Mouse (Mus musculus): Measurements from ENCODE around the gene Fstl1. TPM values are rescaled to one million over a fixed set of nuclear protein-coding genes. Genes with fewer than 3 reads are reported as not detected.

Gene Fstl1
- polyA plus RNA-seq, 1 experiment from 2014 or later, result 641 TPM

DNA sequence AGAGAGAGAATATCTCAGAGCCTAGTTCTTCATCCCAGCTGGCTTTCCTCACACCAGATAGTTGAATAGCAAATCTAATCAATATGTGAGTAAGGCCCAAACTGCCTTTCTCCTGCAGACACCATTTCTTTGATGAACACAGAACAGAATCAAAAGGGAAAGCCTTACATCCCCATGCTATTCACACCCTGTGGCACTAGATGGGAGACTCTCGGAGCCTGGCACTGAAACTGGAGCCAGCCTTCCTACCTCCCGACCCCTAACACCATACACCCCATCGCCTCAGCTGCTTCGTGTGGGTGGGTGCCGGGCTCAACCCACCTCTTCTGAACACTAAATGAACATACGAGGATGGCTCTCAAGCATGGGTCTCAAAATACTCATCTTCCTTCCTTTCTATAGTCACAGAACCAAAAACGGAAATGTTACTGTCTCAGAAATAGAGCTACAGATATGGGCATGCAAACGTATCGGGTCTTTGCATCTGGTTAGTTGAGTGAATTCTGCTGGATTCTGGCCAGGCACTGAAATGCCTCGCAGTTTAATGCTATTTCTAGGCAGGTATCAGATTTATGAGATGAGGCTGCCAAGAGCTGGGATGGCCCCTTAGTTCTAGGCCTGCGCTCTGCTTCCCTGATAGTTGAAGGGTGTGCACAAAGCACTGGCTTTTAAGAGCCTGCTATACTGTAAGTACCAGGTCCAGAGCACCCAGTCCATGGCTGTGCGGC is 48.3 kb downstream of the Fstl1 start:
- no peak for TF ChIP-seq CTCF (IDR thresholded peaks at IDR 0.05; ENCODE audit: low read depth)
- Histone ChIP-seq H3K9me3 (replicated peaks; ENCODE audit: low read length) (no peaks in the 10 kb centered on the region), H3K27me3 (ENCODE audit: insufficient read depth, low read length) (no peaks in the 10 kb centered on the region), H3K36me3 (ENCODE audit: insufficient read depth, low read length) (peaks cover 69% of the 10 kb centered on the region), H3K4me3 (replicated peaks; ENCODE audit: low read depth, low read length) (no peak overlapping the region), H3K27ac (no peak overlapping the region), H3K9ac (ENCODE audit: low read depth, low read length) (no peak overlapping the region), H3K4me1 (replicated peaks; ENCODE audit: insufficient read depth, low read length) (no peaks in the 10 kb centered on the region), H3K4me2 (ENCODE audit: low read length) (no peak overlapping the region)
- ATAC-seq (replicated peaks; ENCODE audit: low FRiP score, low read depth) (no peak), DNase-seq (ENCODE audit: low spot score) (no peak)
- 79% methylated on average over 12 of the region's 12 CpGs for WGBS

- Histone ChIP-seq H3K4me1 (replicated peaks; ENCODE audit: insufficient read depth, low read length) (no peaks in the 10 kb centered on the region), H3K9me3 (replicated peaks; ENCODE audit: low read length) (no peaks in the 10 kb centered on the region), H3K27ac (no peak overlapping the region), H3K4me2 (ENCODE audit: low read length) (no peak overlapping the region), H3K4me3 (replicated peaks; ENCODE audit: low read depth, low read length) (no peak overlapping the region), H3K36me3 (ENCODE audit: insufficient read depth, low read length) (peaks cover 63% of the 10 kb centered on the region), H3K9ac (ENCODE audit: low read depth, low read length) (no peak overlapping the region), H3K27me3 (ENCODE audit: insufficient read depth, low read length) (no peaks in the 10 kb centered on the region)
- WGBS, result 86% methylated on average over 3 of the region's 3 CpGs
- DNase-seq (ENCODE audit: low spot score), result no peak
- no peak for TF ChIP-seq CTCF (IDR thresholded peaks at IDR 0.05; ENCODE audit: low read depth)
- no peak for ATAC-seq (replicated peaks; ENCODE audit: low FRiP score, low read depth)
Observed at GRCm38 (mm10) chr16:37826286-37826685, 49.6 kb downstream of the Fstl1 start.

DNA sequence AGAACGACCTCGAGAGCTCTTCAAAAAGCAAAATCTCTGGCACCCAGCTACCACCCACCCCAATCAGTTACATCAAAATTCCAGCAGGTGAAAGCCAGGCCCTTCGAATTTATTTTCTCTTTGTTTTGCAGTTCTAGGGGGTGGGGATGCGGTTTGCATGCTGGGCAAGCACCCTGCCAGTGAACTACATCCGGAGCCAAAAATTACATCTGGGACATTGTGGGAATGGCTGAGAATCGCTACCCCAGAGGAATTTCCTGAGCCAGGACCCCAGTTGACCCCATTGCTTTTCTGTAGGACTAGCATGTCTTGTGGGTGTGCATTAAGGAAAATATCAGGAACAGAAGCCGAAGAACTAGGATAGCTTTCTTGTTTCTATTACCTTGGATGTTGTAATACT is 54.4 kb downstream of the Fstl1 start:
- no peak for TF ChIP-seq CTCF (IDR thresholded peaks at IDR 0.05; ENCODE audit: low read depth)
- no peak overlapping the region for H3K4me2 ChIP-seq (ENCODE audit: low read length)
- H3K27ac ChIP-seq, result no peak overlapping the region
- H3K4me1 ChIP-seq (replicated peaks; ENCODE audit: insufficient read depth, low read length), result no peaks in the 10 kb centered on the region
- 66% methylated on average over 7 of the region's 7 CpGs for WGBS
- H3K36me3 ChIP-seq (ENCODE audit: insufficient read depth, low read length), result peaks cover 52% of the 10 kb centered on the region
- ATAC-seq (replicated peaks; ENCODE audit: low FRiP score, low read depth) (no peak), DNase-seq (ENCODE audit: low spot score) (no peak)
- H3K4me3 ChIP-seq (replicated peaks; ENCODE audit: low read depth, low read length), result no peak overlapping the region
- no peaks in the 10 kb centered on the region for H3K27me3 ChIP-seq (ENCODE audit: insufficient read depth, low read length)
- no peaks in the 10 kb centered on the region for H3K9me3 ChIP-seq (replicated peaks; ENCODE audit: low read length)
- H3K9ac ChIP-seq (ENCODE audit: low read depth, low read length), result no peak overlapping the region

- Histone ChIP-seq H3K27ac (no peak overlapping the region), H3K9me3 (replicated peaks; ENCODE audit: low read length) (no peaks in the 10 kb centered on the region), H3K27me3 (ENCODE audit: insufficient read depth, low read length) (no peaks in the 10 kb centered on the region), H3K9ac (ENCODE audit: low read depth, low read length) (no peak overlapping the region), H3K4me1 (replicated peaks; ENCODE audit: insufficient read depth, low read length) (no peaks in the 10 kb centered on the region), H3K4me2 (ENCODE audit: low read length) (no peak overlapping the region), H3K4me3 (replicated peaks; ENCODE audit: low read depth, low read length) (no peak overlapping the region), H3K36me3 (ENCODE audit: insufficient read depth, low read length) (peaks cover 28% of the 10 kb centered on the region)
- no peak for ATAC-seq (replicated peaks; ENCODE audit: low FRiP score, low read depth)
- DNase-seq (ENCODE audit: low spot score), result no peak
- TF ChIP-seq CTCF (IDR thresholded peaks at IDR 0.05; ENCODE audit: low read depth), result no peak
- WGBS, result 51% methylated on average over 3 of the region's 3 CpGs
Observed at GRCm38 (mm10) chr16:37837571-37837970, 60.9 kb downstream of the Fstl1 start.

DNA sequence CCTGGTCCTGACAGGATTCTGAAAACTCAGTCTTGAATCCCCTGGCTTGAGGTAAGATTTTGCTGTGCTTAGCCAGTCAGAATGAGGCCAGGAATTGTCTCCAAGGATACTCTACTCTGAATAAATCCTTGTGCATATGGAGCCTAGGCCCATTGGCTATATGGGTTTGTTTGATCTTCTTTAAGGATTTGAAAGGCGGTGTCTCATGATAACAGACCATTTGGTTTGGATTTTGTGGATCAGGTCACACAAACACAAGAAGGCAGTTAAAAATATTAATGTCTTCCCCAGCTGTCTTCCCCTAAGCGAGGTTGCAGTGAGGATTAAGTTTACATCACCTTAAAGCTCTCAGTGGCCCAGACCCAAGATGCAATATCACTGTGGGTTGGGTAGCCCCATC is 65.8 kb downstream of the Fstl1 start:
- Histone ChIP-seq H3K9me3 (replicated peaks; ENCODE audit: low read length) (no peaks in the 10 kb centered on the region), H3K4me3 (replicated peaks; ENCODE audit: low read depth, low read length) (no peak overlapping the region), H3K27me3 (ENCODE audit: insufficient read depth, low read length) (no peaks in the 10 kb centered on the region), H3K27ac (no peak overlapping the region), H3K4me1 (replicated peaks; ENCODE audit: insufficient read depth, low read length) (no peaks in the 10 kb centered on the region), H3K4me2 (ENCODE audit: low read length) (no peak overlapping the region), H3K36me3 (ENCODE audit: insufficient read depth, low read length) (no peaks in the 10 kb centered on the region), H3K9ac (ENCODE audit: low read depth, low read length) (no peak overlapping the region)
- 48% methylated on average over 2 of the region's 2 CpGs for WGBS
- no peak for TF ChIP-seq CTCF (IDR thresholded peaks at IDR 0.05; ENCODE audit: low read depth)
- DNase-seq (ENCODE audit: low spot score) (no peak), ATAC-seq (replicated peaks; ENCODE audit: low FRiP score, low read depth) (no peak)

DNA sequence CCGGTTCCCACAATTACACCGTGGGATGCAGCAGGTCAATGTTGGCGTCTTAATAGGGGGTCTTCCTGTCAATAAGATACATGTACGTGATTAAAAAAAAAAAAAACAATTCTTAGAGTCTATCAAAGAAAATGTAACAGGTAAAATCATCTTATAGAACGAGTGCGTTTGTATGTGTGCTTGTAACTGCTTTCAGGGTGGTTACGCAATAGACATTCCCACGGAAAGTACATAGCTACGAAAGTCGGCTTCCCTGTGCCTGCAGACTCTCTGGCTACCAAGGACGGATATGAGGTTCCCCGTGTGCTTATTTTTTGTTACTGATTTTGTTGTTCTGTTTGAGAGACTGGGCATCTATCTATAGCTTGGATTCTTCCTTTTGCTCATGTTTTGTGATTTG is 67.1 kb downstream of the Fstl1 start:
- Histone ChIP-seq H3K4me1 (replicated peaks; ENCODE audit: insufficient read depth, low read length) (no peaks in the 10 kb centered on the region), H3K9me3 (replicated peaks; ENCODE audit: low read length) (no peaks in the 10 kb centered on the region), H3K27ac (no peak overlapping the region), H3K36me3 (ENCODE audit: insufficient read depth, low read length) (no peaks in the 10 kb centered on the region), H3K4me2 (ENCODE audit: low read length) (no peak overlapping the region), H3K4me3 (replicated peaks; ENCODE audit: low read depth, low read length) (no peak overlapping the region), H3K27me3 (ENCODE audit: insufficient read depth, low read length) (no peaks in the 10 kb centered on the region), H3K9ac (ENCODE audit: low read depth, low read length) (no peak overlapping the region)
- TF ChIP-seq CTCF (IDR thresholded peaks at IDR 0.05; ENCODE audit: low read depth), result no peak
- ATAC-seq (replicated peaks; ENCODE audit: low FRiP score, low read depth) (no peak), DNase-seq (ENCODE audit: low spot score) (no peak)
- 95% methylated on average over 12 of the region's 12 CpGs for whole genome bisulfite sequencing

Data from kidney, postnatal 0 days (tissue).